Mouse (Mus musculus) limb, embryonic 12.5 days (tissue): ENCODE data around the gene B230118H07Rik. TPM values are rescaled to one million over a fixed set of nuclear protein-coding genes. Genes with fewer than 3 reads are reported as not detected.
A peak's percentile ranks its signal among the peaks of the same experiment; 100 is the strongest.

Source experiments
- ATAC-seq: fragments of 200-750 bp; cut with Nextera tagmentation; 2 replicates; pipeline ENCODE4 v1.8.0; 2017; ENCODE audit warnings: low read depth, moderate TSS enrichment; ENCODE audit not compliant: insufficient number of reproducible peaks, insufficient read depth, low FRiP score, low TSS enrichment
- H3K27ac ChIP-seq: fragments of 300-500 bp; sonication (generic); 2 replicates; pipeline ENCODE4 v1.5.1; 2016; ENCODE audit warnings: mild to moderate bottlenecking, moderate library complexity
- H3K27me3 ChIP-seq: fragments of 300-500 bp; sonication (generic); 2 replicates; pipeline ENCODE4 v1.6.1; 2016; ENCODE audit warnings: mild to moderate bottlenecking, moderate library complexity
- H3K36me3 ChIP-seq: fragments of 300-500 bp; sonication (generic); 2 replicates; pipeline ENCODE4 v1.6.1; 2016; ENCODE audit warnings: mild to moderate bottlenecking, moderate library complexity
- H3K4me1 ChIP-seq: fragments of 300-500 bp; sonication (generic); replicated peaks from 2 replicates; pipeline ENCODE4 v1.6.1; 2016
- H3K4me2 ChIP-seq: fragments of 300-500 bp; sonication (generic); 2 replicates; pipeline ENCODE4 v1.6.1; 2016; ENCODE audit warnings: mild to moderate bottlenecking, moderate library complexity
- H3K4me3 ChIP-seq: fragments of 300-500 bp; sonication (generic); replicated peaks from 2 replicates; pipeline ENCODE4 v1.5.1; 2016; ENCODE audit warnings: mild to moderate bottlenecking
- H3K9ac ChIP-seq: fragments of 300-500 bp; sonication (generic); replicated peaks from 2 replicates; pipeline ENCODE4 v1.6.1; 2016; ENCODE audit warnings: mild to moderate bottlenecking, moderate library complexity
- H3K9me3 ChIP-seq: fragments of 300-500 bp; sonication (generic); 2 replicates; pipeline ENCODE4 v1.6.1; 2016; ENCODE audit warnings: mild to moderate bottlenecking, moderate library complexity
- WGBS: fragments of 180-500 bp; shearing (Covaris S2); methylation state at CpG from one replicate; pipeline ENCODE4 v1.1.7; 2016; 5-methylcytosine and 5-hydroxymethylcytosine counted together
- polyA plus RNA-seq: library from polyadenylated mRNA; unstranded; fragments of >200 nt; fragmentation: Nextera tagmentation; extraction: Ambion mirVana; gene quantifications from 2 replicates; pipeline ENCODE4 v1.2.1, GENCODE M21; 2016

Gene B230118H07Rik
- polyA plus RNA-seq, 1 experiment from 2014 or later = 57.7 TPM

- H3K27ac ChIP-seq = no peak overlapping the region
- 88% methylated on average over 3 of the region's 3 CpGs for whole genome bisulfite sequencing
Measured at GRCm38 (mm10) chr2:101668751-101669150, 19.4 kb upstream of the B230118H07Rik start.

GRCm38 (mm10) chr2:101665703-101666092, 16.4 kb upstream of the B230118H07Rik start:
- Histone ChIP-seq H3K27ac (no peak overlapping the region), H3K4me2 (no peak overlapping the region), H3K36me3 (no peaks in the 10 kb centered on the region), H3K4me1 (no peaks in the 10 kb centered on the region), H3K9ac (no peak overlapping the region), H3K4me3 (no peak overlapping the region), H3K9me3 (no peaks in the 10 kb centered on the region), H3K27me3 (0 out of 2 replicates have a peak, but pooled peaks cover 4% of the 10 kb centered on the region)
- ATAC-seq = 0 out of 2 replicates have a peak, but pooled peaks have one; percentile 45
- 82% methylated on average over 3 of the region's 3 CpGs for WGBS

More at GRCm38 (mm10) chr2:101668751-101669150, 19.4 kb upstream of the B230118H07Rik start:
- Histone ChIP-seq H3K4me1 (no peaks in the 10 kb centered on the region), H3K27me3 (no peaks in the 10 kb centered on the region), H3K9me3 (no peaks in the 10 kb centered on the region), H3K4me3 (no peak overlapping the region), H3K4me2 (no peak overlapping the region), H3K9ac (no peak overlapping the region), H3K36me3 (no peaks in the 10 kb centered on the region)
- ATAC-seq = no peak

- Histone ChIP-seq H3K9me3 (no peaks in the 10 kb centered on the region), H3K27me3 (0 out of 2 replicates have a peak, but pooled peaks cover 4% of the 10 kb centered on the region), H3K36me3 (no peaks in the 10 kb centered on the region), H3K4me1 (no peaks in the 10 kb centered on the region), H3K4me3 (no peak overlapping the region), H3K27ac (no peak overlapping the region), H3K9ac (no peak overlapping the region), H3K4me2 (no peak overlapping the region)
- WGBS = 24% methylated on average over 9 of the region's 9 CpGs
- ATAC-seq = peak; percentile 81; the same call in 1 of the 2 replicates
Measured at GRCm38 (mm10) chr2:101665058-101665702, 15.8 kb upstream of the B230118H07Rik start.

GRCm38 (mm10) chr2:101660536-101660935, 11.2 kb upstream of the B230118H07Rik start:
- Histone ChIP-seq H3K9ac (no peak overlapping the region), H3K4me1 (no peaks in the 10 kb centered on the region), H3K27ac (no peak overlapping the region), H3K27me3 (peaks cover 7% of the 10 kb centered on the region), H3K4me2 (no peak overlapping the region), H3K4me3 (no peak overlapping the region), H3K36me3 (no peaks in the 10 kb centered on the region), H3K9me3 (no peaks in the 10 kb centered on the region)
- ATAC-seq = no peak
- 75% methylated on average over 2 of the region's 2 CpGs for WGBS

GRCm38 (mm10) chr2:101652921-101653597, 3.7 kb upstream of the B230118H07Rik start:
- ATAC-seq = no peak
- Histone ChIP-seq H3K36me3 (no peaks in the 10 kb centered on the region), H3K4me1 (peaks cover 25% of the 10 kb centered on the region), H3K9me3 (no peaks in the 10 kb centered on the region), H3K27me3 (peaks cover 4% of the 10 kb centered on the region), H3K4me2 (peak overlapping the region; percentile 53), H3K27ac (no peak overlapping the region), H3K9ac (no peak overlapping the region), H3K4me3 (peak overlapping the region; percentile 22)
- 19% methylated on average over 14 of the region's 14 CpGs for WGBS

- Histone ChIP-seq H3K27me3 (peaks cover under 1% of the 10 kb centered on the region; the same call in 1 of the 2 replicates), H3K9ac (no peak overlapping the region), H3K27ac (no peak overlapping the region), H3K9me3 (no peaks in the 10 kb centered on the region), H3K36me3 (no peaks in the 10 kb centered on the region), H3K4me2 (peak overlapping the region; percentile 53), H3K4me1 (peaks cover 27% of the 10 kb centered on the region), H3K4me3 (peak overlapping the region; percentile 22)
- 40% methylated on average over 14 of the region's 14 CpGs for WGBS
- ATAC-seq = no peak; the same call in 1 of the 2 replicates
Measured at GRCm38 (mm10) chr2:101652204-101652920, 3.0 kb upstream of the B230118H07Rik start.

GRCm38 (mm10) chr2:101650446-101650845, 1.1 kb upstream of the B230118H07Rik start:
- Histone ChIP-seq H3K4me1 (peaks cover 27% of the 10 kb centered on the region), H3K36me3 (no peaks in the 10 kb centered on the region), H3K4me2 (no peak overlapping the region), H3K9ac (no peak overlapping the region), H3K27ac (no peak overlapping the region), H3K27me3 (no peaks in the 10 kb centered on the region), H3K4me3 (no peak overlapping the region), H3K9me3 (no peaks in the 10 kb centered on the region)
- no peak for ATAC-seq
- 71% methylated on average over 1 of the region's 1 CpGs for WGBS

- no peak overlapping the region for H3K4me3 ChIP-seq
- no peak for ATAC-seq
- H3K9me3 ChIP-seq = no peaks in the 10 kb centered on the region
- H3K27me3 ChIP-seq = no peaks in the 10 kb centered on the region
- H3K36me3 ChIP-seq = no peaks in the 10 kb centered on the region
- peak overlapping the region; percentile 31; the same call in 1 of the 2 replicates for H3K4me2 ChIP-seq
- 64% methylated on average over 2 of the region's 2 CpGs for WGBS
- peaks cover 27% of the 10 kb centered on the region for H3K4me1 ChIP-seq
- peak overlapping the region; percentile 41; the same call in 1 of the 2 replicates for H3K27ac ChIP-seq
- H3K9ac ChIP-seq = no peak overlapping the region
Measured at GRCm38 (mm10) chr2:101648361-101648760, 971 bp downstream of the B230118H07Rik start.

- no peak for ATAC-seq
- 83% methylated on average over 1 of the region's 1 CpGs for WGBS
- Histone ChIP-seq H3K9ac (no peak overlapping the region), H3K27ac (no peak overlapping the region), H3K27me3 (no peaks in the 10 kb centered on the region), H3K4me1 (peaks cover 18% of the 10 kb centered on the region), H3K36me3 (no peaks in the 10 kb centered on the region), H3K4me2 (no peak overlapping the region), H3K4me3 (no peak overlapping the region), H3K9me3 (no peaks in the 10 kb centered on the region)
Measured at GRCm38 (mm10) chr2:101645841-101646240, 3.5 kb downstream of the B230118H07Rik start.

GRCm38 (mm10) chr2:101639840-101640350, 9.4 kb downstream of the B230118H07Rik start:
- no peak overlapping the region for H3K9ac ChIP-seq
- H3K27ac ChIP-seq = no peak overlapping the region
- no peak for ATAC-seq
- no peak overlapping the region for H3K4me3 ChIP-seq
- no peak overlapping the region for H3K4me2 ChIP-seq
- no peaks in the 10 kb centered on the region for H3K9me3 ChIP-seq
- WGBS = 63% methylated on average over 3 of the region's 3 CpGs
- H3K27me3 ChIP-seq = peaks cover 4% of the 10 kb centered on the region; the same call in 1 of the 2 replicates
- peaks cover 13% of the 10 kb centered on the region for H3K4me1 ChIP-seq
- H3K36me3 ChIP-seq = no peaks in the 10 kb centered on the region
